Mouse (Mus musculus) adrenal gland, postnatal 4 days (tissue): Measurements from ENCODE around the gene Gipc1. TPM values are rescaled to one million over a fixed set of nuclear protein-coding genes. Genes with fewer than 3 reads are reported as not detected.

Source experiments
- DNase-seq, 2 experiments: peaks; one replicate each; pipeline ENCODE4 v3.0.0; 2021 to 2022; ENCODE audit warnings: low spot score in 2 of 2, mixed read lengths in 2 of 2
- total RNA-seq, 2 experiments: library from RNA; stranded (reverse); gene quantifications; 2 replicates each; pipeline ENCODE4 v1.2.3; 2021

Gene Gipc1
- total RNA-seq, 2 experiments from 2014 or later = 59.2 to 72.0 TPM

DNA sequence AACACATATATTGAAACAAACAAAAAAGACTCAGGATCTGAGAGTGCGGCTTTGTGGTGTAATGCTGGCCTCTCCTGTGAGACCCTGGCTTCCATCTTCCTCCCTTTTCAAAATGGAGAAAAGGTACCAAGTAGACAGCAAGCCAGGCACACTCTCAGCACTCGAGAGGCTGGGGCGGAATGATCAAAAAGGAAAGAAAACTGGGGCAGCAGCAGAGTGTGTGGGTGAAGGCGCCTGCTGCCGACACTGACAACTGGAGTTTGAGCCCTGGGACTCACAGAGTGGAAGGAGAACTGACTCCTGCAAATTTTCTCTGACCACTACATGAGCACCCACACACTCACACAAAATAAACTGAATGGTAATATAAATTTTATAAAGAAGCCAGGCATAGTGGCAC lies 22.0 kb downstream of the Gipc1 start:
- DNase-seq = no peak

DNA sequence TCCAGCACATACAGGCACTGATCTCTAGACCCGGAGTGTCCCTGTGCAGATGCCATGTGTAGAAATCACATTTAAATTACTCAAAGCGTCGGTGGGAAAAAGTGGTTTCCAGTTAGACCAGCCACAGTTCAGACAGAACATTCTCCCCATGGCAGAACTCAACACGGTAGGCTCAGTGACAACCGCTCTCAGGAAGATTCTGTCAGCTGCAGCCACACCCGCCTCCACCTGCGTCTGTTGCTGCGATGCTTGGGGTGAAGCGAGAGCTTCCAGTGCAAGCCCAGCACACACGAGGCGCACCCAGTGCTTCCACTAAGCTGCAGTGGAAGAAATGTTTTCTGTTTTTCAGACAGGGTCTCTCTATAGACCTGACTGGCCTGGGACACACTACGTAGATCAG lies 27.4 kb downstream of the Gipc1 start:
- DNase-seq = no peak

DNA sequence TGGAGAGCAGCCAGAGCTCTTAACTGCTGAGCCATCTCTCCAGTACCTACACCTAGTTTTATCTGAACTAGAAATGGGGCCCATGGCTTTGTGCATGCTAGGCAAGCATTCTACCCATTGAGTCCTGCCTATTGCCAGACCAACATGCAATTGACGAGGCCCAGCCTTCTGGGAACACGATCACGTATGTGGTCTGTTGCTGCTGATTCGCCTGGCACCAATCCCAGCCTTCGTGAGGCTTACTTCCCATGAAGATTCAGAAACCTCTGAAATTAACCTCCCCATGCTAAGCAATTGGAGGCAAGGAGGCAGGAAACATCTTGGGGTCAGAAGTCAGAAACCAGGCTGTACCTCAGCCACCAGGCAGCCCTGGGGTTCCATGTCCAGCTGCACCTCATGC lies 28.1 kb downstream of the Gipc1 start:
- DNase-seq = no peak

DNA sequence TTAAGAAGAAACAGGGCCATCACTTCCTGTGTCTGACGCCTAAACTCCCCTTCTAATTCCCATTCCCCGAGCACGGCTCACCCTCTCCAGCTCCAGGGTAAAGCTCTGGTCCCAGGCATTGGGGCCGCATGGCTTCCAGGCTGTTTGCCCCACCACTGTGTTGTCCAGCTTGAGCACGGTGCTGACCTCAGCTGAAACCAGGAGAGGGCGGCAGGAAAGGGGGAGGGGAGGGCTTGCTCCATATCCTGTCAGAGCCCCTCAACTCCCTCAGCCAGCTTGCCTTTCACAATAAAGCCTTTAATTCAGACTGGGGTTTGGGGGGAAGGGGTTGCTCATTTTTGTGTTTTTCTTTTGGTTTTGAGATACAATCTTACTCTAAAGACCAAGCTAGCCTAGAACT lies 28.6 kb downstream of the Gipc1 start:
- DNase-seq = no peak

DNA sequence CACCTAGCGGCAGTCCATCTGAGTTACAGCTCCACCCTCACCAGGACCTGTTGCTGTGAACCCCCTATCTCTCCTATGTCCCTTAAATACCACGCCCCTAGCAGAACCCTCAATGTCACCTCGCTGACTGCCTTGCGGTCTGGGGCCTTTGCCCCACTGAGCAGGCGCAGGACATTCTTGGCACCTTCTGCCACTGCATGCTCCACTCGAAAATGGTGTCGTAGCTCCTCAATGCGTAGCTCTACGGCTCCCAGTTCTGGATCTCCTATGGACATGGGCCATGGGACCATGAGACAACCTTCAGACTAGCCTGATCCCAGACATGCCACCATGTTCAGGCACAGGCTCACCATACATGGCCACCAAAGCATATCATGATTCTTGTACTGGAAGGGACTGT lies 32.0 kb downstream of the Gipc1 start:
- no peak for DNase-seq

DNA sequence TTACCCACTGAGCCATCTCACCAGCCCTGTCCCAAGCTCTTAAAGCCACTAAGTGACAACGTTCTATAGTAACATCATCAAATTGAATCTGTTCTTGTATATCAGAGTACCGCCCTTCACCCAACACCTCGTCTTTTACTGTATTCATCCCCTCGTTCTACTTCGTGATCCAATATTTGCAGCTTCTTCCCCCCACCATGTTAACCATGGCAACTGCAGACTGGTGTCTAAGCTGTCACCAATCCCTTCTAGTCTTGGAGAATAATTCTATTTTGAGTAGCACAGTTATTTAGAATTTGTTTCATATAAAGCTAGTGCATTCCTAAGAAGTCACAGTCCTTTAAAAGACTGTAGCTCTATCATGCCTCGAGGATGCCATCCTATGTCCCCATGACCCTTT lies 36.8 kb downstream of the Gipc1 start:
- DNase-seq = no peak

DNA sequence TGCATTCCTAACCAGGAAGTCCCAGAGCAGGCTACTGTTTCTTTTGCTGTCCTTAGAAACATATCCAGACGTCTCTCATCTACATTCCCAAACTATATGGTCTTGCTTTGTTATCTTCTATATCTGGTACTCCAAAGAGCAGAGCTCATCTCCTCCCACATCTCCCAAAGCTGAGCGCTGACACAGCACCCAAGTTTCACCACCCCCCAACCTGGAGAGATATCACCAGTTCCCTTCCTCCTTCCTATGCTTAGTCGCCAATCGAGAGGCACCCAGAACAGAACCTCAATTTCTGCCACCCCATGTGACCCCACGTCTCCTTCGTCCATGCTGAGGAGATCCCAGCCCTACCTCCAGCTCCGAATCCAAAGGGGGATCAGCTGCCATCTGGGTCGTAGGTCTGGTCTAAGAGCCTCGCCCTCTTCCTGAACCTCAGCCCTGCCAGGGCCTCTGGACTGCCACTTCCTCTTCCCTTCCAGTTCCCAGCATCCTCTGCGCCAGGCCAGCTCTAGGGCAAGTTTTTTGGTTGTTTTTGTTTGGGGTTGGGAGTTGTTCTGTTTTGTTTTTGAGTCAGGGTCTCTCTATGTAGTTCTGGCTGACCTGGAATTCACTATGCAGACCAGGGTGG lies 41.2 kb downstream of the Gipc1 start:
- DNase-seq = no peak

DNA sequence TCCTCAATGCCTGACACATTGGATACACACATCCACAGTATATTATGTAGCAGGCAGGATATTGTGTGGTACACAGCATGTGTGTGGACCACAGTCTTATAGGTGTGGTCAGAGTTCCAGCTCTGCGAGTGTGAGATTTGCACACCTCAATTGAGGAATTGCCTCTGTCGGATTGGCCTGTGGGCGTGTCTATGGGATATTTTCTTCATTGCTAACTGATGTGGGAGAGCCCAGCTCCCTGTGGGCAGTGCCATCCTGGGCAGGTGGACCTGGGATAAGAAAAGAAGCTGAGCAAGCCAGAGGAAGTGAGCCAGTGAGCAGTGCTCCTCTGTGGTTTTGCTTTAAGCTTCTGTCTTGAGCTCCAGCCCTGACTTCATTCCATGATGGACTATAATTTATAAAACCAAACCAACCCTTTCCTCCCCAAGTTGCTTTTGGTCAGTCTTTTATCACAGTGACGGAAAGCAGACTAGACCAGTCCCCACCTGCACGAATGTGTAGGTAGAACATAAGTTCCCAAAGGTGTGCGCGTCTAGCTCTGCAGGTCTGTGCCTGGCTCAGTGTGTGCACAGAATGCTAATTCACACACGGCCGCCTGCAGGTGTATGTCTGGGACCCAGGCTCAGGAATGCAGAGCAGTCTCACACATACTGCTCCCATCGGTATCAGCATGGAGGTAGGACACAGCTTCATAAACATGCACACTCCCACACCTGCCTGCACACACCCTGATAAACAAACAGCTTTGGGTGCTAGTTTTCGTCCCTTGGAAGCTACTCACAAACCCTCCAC lies 42.1 kb downstream of the Gipc1 start:
- no peak for DNase-seq

DNA sequence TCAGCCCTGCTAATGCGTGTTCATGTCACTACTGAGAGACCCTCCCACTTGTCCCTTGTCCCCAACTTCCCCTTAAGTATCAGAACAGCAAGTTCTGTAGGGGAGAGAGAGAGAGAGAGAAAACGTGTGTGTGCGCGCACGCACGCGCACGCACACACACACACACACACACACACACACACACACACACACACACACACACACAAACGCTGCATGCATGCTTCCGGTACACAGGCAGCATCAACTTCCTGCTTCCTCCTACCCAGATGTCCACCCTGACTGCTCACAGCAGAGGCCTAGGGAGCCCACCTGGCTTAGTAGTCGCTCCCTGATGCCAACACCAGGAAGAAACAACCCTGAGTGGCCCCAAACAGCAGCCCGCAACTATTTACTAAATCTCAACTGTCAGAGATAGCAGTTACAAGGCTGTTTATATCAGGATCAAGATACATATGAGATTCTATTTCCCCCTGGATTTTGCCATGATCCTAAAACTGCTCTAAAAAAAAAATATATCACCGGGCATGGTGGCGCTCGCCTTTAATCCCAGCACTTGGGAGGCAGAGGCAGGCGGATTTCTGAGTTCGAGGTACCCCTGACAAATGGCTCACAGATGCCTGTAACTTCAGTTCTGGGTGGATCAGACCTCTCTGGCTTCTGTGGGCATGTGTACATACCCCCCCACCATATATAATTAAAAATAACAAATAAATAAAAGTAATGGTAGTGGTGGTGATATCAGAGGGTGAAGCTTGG lies 43.1 kb downstream of the Gipc1 start:
- no peak for DNase-seq

DNA sequence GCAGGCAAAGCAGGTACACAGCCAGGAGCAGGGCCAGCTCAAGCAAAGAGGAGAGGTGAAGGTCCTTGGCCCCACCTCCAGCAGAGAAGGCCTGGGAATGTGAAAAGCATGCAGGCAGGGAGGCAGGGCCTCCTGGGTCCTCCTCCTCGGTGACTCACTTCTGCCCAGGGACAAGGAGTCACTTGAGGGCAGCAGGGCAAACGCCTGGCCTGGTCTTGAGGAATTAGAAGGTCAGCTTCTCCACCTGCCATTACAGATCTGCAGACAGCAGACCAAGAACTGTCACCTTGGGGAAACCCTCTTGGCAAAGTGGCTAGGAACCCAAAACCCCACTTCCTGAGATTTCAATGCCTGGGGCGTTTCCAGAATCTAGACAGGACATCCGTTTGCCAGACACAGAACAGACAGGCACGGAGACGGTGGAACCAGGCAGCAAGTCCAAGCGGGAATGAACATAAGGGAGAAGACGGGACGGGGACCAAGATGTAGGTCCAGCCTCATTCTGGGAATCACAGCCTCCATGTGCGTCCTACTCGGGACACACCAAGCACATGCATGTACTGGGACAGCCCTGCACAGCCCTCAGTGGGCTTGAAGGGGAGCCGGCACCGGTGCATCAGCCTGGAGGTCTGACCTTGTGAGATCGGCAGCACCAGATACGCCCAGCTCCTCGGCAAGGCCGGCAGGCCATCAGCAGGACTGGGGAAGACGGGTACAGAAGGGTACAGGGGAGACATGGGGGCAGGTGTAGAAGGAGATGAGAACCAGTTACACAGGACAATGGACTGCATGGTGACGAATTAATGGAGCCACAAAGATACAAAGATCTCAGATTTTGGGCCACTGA lies 45.1 kb downstream of the Gipc1 start:
- peak in 1 of 2 experiments; percentile 62 for DNase-seq

DNA sequence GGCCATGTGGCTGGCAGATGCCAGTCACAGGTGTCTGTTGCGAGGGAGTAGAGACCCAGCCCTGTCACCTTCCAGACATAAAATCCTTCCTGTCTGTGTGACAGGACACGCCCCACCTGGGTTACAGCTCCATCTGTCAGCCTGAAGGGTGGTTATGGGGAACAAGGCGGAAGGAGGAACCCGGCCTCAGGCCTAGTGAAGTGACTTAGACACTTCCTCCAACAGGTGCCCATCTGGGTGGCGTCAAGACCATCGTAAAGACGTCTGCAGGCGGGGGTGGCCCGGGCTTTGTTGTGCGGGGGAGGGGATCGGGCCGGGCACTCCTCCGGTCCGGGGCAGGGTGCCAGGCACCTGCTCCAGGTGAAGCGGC lies 45.8 kb downstream of the Gipc1 start:
- no peak for DNase-seq

DNA sequence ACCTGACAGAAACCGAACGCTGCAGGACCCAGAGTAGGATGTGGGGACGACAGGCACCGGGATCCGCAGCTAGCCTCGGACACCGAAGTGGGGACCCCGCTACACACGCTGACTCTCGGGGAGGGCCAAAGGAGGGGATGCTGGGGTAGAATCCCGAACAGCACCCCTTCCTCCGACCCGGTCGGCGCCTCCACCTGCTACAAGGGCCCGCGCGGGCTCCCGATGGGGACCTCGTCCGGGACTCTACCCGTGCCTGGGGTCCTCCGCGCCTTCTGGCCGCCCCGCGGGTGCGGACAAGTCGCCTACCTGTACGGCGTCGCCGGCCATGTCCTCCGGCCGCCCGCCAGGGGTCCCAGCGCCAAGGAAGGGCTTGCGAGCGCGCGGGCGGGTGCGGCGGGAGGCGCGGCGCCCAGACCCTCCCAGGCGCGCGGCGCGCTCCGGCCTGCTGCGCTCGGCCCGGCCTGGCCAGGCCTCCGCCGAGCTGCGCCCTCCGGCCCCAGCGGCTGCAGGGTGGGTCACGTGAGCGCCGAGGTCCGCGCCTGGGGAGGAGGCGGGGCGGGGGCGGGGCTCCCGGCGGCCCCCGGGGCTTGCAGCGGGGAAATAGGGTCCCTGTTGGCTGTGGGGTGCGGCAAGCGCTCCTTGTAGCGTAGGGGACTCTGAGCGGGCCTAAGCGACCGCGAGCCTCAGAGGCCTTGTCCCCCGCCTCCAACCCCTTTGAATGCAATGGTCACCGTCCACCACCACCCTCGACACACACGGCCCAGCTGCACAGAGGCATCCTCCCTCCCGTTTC lies 46.4 kb downstream of the Gipc1 start, which contains the start of gene Pkn1:
TSS of gene Pkn1 (minus strand) at position 519 of the 793 bp plus-strand sequence.
- peak; percentile 60 to 74 for DNase-seq

DNA sequence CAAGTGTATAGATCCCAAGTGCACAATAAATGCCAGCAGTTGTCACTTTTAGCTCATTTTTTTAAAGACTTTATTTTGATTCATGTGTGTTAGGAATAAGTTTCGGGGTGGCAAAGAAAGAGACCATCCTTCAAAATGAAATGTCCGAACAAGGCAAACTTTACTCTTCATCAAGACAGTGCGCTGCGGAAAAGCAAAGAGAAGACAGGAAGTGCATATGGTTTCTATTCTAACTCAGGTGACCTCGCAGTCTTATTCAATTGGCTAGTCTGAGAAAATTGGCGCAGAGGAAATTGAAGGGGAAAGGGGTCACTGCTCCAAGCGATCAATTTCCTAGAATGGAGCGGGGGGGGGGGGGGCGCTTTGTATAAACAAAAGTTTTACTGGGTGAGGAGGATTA lies 47.1 kb downstream of the Gipc1 start:
- DNase-seq = no peak

DNA sequence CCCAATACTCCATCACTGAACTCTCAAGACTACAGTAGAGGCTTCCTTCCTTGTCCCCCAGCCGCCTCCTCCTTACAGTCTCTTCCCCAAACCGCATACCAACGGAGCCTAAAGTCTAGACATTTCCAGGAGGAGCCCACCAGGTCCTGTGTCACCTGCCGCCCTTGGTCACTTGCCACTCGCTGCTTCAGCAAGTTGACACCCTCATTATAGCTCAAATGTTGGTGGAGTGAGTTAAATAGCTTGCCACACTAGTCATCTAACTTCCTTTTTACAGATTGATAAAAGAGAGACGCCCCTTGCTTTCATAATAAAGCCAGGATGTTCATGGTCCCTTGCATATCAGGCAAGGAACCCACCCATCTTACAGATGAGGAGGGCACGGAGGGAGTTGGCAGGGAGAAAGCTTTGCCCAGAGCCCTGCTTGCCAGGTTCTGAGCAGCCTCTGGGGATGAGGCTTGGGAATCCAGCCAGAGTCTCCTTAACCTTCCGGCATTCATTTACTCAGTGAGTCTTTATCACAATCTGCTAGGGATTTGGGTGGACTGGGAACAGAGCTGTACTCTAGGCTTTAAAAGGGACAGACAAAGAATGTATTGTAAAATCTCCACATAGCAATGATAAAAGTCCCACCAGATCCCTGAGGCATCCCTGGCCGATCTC lies 48.1 kb downstream of the Gipc1 start:
- no peak for DNase-seq

DNA sequence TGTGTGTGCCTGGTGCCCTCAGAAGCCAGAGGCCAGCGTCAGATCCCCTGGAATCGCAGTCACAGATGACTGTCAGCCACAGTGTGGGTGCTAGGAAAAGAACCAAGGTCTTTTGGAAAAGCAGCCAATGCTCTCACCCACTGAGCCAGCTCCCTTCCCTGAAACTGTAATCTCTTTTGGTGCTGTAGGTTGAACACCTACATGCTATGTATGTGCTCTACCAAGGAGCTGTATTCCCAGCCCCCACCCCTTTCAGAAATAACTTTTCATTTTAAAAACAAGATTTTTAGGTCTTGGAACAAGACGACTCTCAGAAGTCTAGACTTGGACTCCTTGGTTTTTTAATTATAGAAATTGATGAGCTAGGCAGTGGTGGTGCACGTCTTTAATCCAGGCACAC lies 50.9 kb downstream of the Gipc1 start:
- DNase-seq = no peak

DNA sequence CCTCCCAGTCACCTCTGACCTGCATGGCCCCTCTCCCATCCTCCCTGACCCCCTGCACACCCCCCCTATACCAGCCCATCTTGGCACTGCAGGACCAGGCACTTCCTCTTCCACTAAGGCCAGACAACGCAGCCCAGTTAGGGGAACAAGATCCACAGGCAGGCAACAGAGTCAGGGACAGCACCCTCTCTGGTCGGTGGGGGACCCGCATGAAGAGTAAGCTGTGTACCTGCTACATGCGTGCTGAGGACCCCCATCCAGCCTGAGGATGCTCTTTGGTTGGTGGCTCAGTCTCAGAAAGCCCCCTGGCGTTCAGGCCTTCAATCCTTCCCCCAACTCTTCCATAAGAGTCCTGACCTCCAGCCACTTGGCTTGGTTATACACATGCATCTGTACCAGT lies 53.9 kb downstream of the Gipc1 start:
- DNase-seq = no peak

DNA sequence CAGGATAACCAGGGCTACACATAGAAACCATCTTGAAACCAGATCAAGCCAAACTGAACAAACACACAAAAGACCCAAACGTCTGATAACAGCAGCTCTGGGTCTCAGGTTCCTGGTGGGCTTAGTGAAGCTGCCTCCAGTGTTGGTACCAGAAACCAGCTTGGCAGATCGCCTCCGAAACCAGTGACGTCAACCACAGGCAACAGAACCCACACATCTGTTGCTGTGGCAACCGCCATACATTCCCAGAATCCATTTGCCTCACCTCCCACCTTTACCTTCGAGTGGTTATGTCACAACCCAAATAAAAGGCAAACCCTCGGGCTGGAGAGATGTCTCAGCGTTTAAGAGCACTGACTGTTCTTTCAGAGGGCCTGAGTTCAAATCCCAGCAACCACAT lies 55.1 kb downstream of the Gipc1 start:
- no peak for DNase-seq
